Mouse (Mus musculus): ENCODE measurements around the gene Uts2b.

DNA sequence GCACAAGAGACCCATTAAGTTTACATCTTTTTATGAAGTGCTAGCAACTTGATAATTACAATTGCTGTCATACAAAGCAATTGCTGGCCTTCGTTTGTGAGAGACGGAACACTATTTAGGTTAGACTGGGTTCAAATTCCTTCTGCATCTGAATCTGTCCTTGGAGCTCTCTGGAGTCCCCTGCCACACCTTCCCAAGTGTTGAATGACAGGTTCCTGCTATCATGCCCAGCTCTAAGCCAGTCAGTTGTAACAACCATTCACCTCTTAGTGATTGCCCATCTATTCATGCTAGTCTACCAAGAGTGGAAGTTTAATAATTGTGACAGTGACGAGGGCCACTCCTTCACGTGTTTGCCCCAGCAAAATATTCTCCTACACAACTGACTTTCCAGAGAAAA is 12.2 kb upstream of the Uts2b start:
- TF ChIP-seq GATA1 (IDR thresholded peaks at IDR 0.05; ENCODE audit: low read length) (no peak), TAL1 (IDR thresholded peaks at IDR 0.05; ENCODE audit: low read length) (no peak)

All from erythroblast, embryonic 14.5 days (primary cell).